Mouse (Mus musculus) heart, postnatal 4 days (tissue): ENCODE data around the gene Ppp1r21. TPM values are rescaled to one million over a fixed set of nuclear protein-coding genes. Genes with fewer than 3 reads are reported as not detected.

ENCODE experiments used
- DNase-seq: peaks from one replicate; pipeline ENCODE4 v3.0.0; 2021
- total RNA-seq, 2 experiments: library from RNA; stranded (reverse); gene quantifications; 2 replicates each; pipeline ENCODE4 v1.2.3; 2021

Ppp1r21 gene
- total RNA-seq, 2 experiments from 2014 or later, result 11.5 to 16.7 TPM

GRCm38 (mm10) chr17:88530236-88530619 is 310 bp downstream of the Ppp1r21 start:
- DNase-seq, result no peak

GRCm38 (mm10) chr17:88530667-88531066 is 749 bp downstream of the Ppp1r21 start:
- DNase-seq, result no peak

GRCm38 (mm10) chr17:88531176-88531575 is 1.3 kb downstream of the Ppp1r21 start:
- no peak for DNase-seq

DNA sequence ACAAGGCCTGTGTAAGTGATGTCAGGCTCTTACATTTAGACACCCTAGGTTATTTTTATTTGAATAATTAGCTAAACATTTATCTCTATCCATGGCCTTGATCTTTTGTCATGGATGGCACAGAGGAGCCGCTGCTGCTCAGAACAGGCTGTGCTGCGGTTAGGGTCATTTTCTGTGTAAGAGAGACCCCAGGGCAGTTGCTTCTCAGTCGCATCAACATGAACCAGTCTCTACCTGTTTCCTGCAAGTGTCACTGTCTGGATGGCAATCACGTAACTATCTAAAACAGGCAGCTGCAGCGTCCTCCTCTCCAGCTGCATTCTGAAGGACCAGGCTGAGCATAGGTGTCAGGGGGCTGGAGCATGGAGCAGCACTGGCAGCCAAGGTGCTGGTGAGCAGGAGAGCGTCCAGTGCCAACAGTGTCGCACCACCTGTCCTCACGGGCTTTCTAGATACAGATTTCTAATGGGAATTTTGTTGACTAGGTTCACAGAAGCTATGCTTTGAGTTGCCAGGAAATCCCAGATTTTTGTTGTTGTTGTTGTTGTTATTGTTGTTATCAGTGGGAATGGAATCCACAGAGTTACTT is 8.0 kb downstream of the Ppp1r21 start:
- DNase-seq, result no peak

DNA sequence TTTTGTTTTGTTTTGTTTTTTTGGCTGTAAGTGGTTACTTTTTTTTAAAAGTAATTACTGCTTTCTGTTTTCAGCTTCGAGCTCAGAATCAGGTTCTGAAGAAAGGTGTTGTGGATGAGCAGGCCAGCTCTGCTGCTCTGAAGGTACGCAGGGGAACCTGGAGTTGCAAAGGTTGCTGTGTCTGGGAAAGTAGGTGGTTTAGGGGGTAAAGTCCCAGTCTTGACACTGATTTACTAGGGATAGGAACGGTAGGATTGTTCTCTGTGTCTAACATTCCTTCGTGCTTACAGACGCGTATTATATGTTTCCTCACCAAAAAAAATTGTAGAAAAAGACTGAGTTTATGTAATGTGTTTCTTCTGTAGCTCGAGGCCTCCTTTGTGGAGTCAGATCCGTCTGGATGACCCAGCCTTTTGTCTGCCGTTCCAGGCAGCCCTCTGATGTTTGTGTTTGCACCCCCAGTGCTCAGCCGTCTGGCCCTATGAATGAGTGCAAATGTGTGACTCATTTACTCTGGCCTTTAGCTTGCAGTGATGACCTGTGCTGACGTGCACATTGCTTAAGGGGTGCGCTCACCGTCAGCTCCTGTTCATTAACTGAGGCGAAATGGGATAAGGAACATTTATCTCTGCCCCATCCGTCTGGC is 13.0 kb downstream of the Ppp1r21 start:
- no peak for DNase-seq

DNA sequence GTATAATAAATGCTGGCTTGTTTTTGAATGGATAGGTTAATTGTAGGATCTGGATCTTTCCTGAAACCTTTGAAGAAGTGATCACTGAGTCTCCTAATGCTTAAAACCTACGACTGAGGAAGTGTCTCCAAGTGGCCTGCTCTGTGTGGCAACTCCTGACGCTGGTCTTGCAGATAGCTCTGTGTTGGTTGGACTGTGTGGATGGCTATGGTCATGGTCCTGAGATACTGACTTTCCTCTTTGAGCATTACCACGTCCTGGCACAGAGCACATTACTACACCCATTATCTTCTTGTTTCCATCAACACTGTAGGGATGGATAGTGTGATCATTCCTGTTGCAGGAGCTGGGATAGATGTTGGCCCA is 13.5 kb downstream of the Ppp1r21 start:
- DNase-seq, result no peak

DNA sequence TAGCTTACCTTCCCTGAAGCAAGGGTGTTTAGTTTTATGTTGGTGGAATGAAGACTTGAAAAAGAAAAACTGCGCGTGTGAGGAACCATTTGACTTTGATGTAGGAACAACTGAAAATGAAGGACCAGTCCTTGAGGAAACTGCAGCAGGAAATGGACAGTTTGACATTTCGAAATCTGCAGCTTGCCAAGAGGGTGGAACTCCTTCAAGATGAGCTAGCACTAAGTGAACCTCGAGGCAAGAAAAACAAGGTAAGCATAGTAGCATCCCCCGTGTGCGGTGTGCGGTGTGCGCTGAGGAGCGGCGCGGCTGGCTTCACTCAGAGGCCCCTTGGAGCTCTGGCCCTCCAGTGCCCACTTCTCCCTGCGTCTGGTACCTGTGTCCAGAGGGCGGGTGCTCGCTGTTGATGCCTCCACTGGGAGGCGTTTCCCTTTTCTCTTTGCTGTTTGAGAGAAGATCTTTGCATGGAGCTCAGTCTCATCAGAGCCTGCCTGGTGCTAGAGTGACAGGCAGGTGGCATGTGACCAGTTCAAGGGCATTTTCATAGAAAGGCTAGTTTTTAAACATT is 15.4 kb downstream of the Ppp1r21 start:
- no peak for DNase-seq

DNA sequence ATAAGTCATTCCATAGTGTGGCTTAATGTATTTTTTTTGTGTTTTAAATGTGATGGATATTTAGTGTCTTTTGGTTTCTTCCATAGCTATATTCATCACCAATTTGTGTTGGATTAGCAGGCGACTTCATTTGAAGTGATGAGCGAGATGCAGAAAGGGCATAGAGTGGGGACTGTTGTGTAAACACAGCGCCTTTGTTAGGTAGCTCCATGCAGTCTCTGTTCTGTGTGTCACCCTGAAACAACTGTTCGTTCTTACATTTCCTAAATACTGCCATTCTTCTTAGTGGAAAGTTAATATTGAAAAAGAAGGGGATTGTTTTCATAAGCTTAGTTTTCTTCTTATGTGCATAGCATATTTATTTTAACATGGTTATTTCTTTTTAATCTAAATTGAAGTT is 16.8 kb downstream of the Ppp1r21 start:
- DNase-seq, result no peak

- no peak for DNase-seq
These were observed 19.7 kb downstream of the Ppp1r21 start for GRCm38 (mm10) chr17:88549411-88550191.

DNA sequence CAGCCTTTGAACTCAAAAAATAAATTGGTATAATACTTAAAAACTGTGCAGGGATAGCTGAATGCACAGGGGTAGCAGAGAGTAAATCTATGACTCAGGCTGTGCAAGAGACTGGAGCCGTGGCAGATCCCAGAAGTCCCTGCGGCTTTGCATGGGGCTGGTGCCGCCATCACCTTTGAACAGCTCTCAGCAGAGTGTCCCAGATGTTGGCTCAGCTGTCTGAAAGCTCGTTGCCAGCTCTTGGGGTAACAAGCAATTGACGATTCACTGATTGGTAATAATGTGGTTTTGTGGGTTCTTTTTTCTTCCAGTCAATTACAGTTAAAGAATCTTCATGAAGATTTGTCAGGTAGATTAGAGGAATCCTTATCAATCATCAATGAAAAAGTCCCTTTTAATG is 20.4 kb downstream of the Ppp1r21 start:
- DNase-seq, result no peak

DNA sequence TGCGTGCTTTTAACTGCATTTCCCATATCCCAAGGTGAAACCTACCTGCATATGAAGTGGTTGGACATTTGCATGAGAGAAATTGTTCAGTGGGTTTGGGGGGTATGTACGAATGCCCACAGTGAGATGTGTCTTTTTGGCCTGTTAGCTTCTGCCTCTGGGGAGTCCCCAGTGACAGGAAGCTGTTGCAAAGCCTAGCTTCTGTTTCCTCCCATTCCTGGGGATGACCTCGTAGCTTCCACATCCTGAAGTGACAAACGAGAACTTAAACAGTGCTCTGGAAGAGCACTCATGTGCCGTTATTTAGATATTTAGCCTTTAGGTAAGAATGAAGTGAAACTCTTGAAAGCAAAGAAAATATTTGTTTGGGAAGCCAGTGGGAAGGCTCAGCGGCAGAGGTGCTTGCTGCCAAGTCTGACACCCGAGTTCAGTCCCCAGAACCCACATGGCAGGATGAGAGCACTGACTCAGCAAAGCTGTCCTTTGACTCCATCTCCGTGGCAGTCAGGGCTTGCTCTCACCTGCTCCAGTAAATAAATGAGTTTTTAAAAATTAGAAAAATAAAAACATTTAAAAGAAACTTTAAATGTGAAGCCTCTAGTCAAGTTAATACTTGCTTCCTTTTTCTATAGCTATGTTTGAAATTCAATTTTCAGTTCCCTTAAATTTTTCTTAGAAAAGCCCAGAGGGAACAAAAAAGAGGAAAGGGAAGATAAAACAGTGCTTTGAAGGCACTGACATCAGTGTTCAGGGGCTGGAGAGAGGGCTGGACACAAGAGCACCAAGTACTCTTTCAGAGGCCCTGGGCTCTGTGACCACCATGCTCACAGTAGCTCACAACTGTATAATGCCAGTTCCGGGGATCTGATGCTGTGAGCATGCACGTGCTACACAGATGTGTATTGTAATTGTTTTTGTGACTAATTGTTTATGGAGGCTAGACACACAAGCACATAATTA is 21.3 kb downstream of the Ppp1r21 start:
- no peak for DNase-seq

DNA sequence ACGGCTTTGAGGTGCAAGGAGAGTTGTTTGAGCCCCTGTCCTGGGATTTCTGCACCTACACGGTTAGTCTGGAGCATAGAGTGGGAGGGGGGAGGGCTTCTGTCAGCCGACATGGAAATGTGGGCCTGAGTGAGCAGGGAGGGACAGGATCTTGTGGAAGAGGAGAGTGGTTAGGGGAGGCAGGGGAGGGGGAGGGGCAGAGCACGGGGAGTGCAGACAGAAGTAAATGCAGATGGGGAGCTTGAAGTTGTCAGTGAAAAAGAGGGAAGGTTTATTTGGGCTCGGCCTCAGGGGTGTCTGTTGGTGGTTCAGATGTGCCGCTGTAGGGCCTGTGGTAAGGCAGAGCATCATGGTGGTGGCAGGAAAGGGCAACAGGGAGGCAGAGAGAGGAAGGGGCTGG is 22.6 kb downstream of the Ppp1r21 start:
- DNase-seq, result no peak

DNA sequence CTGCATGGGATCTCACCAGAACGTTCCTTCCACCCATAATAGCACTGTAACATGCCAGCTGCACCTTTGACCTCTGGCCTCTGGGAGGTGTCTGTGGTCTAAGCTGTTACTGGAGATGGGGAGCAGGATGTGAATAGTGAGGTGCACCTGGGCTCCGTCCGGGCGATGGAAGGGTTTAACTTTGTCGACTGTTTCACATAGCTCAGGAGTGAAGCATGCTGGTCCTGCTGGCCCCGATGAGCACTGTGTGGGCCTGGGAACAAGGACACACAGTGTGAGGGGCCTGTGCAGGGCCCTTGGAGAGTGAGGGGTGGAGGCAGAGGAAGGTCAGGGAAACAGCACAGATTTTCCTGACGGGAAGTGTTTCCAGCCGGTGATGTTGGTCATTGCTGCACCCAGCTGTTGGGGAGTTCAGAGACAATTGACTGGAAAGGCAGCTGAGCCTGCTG is 23.1 kb downstream of the Ppp1r21 start:
- no peak for DNase-seq

DNA sequence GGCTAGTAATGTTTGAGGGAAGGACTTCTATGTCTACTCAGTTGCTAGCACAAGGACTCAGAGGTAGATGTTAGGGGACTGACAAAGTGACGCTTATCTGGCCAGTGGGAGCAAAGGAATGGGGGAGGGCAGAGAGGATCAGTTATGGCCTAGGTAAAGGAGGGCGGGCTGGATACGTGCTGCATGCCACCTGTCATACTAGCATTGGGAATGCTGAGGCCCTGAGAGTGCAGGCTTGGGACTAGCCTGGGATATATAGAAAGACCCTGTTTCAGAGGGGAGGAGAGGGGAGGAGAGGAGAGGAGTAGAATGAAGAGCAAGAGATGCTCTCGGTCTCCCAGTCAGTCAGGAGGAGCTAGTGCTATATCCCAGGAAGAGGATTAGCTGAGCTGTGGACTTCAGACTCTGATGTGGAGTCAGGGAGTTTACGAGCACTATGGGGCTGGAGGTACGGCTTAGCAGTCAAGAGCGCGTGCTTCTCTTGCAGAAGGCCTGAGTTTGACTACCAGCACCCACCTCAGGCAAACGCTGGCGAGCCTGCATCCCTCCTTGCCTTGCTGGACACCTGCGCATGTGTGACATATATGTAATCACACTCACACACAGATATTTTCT is 23.7 kb downstream of the Ppp1r21 start:
- no peak for DNase-seq

- no peak for DNase-seq
These were observed 26.3 kb downstream of the Ppp1r21 start for GRCm38 (mm10) chr17:88556176-88556575.

GRCm38 (mm10) chr17:88556688-88557087 is 26.8 kb downstream of the Ppp1r21 start:
- no peak for DNase-seq

GRCm38 (mm10) chr17:88558168-88558842 is 28.4 kb downstream of the Ppp1r21 start:
- DNase-seq, result peak; percentile 84

- DNase-seq, result no peak
These were observed 33.7 kb downstream of the Ppp1r21 start for GRCm38 (mm10) chr17:88563611-88564010.

- no peak for DNase-seq
These were observed 40.1 kb downstream of the Ppp1r21 start for GRCm38 (mm10) chr17:88569807-88570540.

DNA sequence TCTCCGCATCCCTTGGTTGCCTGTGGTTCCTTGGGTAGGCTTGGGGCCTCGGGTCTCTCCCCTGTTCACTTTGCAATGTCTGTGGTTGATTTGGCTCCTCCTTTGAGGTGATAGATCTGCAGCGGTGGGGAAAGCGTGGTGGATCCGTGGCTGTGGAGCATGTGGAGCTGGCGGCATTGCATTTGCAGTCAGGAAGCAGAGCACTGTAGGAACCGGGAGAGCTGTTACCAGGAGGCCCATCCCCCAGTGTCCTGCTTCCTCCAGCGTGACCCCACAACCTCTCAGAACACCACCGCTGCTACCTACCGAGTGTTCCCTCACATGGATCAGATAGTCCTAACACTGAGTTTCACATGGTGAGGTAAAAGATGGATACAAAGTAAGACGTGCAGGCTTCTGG is 40.9 kb downstream of the Ppp1r21 start:
- no peak for DNase-seq
